Mouse (Mus musculus) neural tube, embryonic 12.5 days (tissue): ENCODE measurements at regions not wholly inside any gene's neighbourhood (a gene's known extent, or its start where the extent isn't known, plus 50 kb on each side); places are given as distances from the start of the nearest gene placed in this dataset.

ENCODE experiments used
- ATAC-seq: fragments of 200-750 bp; cut with Nextera tagmentation; 2 replicates; pipeline ENCODE4 v1.8.0; 2017; ENCODE audit warnings: low read depth, mild to moderate bottlenecking, moderate TSS enrichment, moderate library complexity; ENCODE audit not compliant: low FRiP score
- H3K27ac ChIP-seq: fragments of 300-500 bp; sonication (generic); 2 replicates; pipeline ENCODE4 v1.5.1; 2016
- H3K27me3 ChIP-seq: fragments of 300-500 bp; sonication (generic); replicated peaks from 2 replicates; pipeline ENCODE4 v1.6.1; 2016; ENCODE audit warnings: mild to moderate bottlenecking
- H3K36me3 ChIP-seq: fragments of 300-500 bp; sonication (generic); 2 replicates; pipeline ENCODE4 v1.6.1; 2016; ENCODE audit warnings: mild to moderate bottlenecking
- H3K4me1 ChIP-seq: fragments of 300-500 bp; sonication (generic); 2 replicates; pipeline ENCODE4 v1.6.1; 2016
- H3K4me2 ChIP-seq: fragments of 300-500 bp; sonication (generic); replicated peaks from 2 replicates; pipeline ENCODE4 v1.6.1; 2016; ENCODE audit warnings: mild to moderate bottlenecking
- H3K4me3 ChIP-seq: fragments of 300-500 bp; sonication (generic); 2 replicates; pipeline ENCODE4 v1.5.1; 2016
- H3K9ac ChIP-seq: fragments of 300-500 bp; sonication (generic); 2 replicates; pipeline ENCODE4 v1.6.1; 2016; ENCODE audit warnings: mild to moderate bottlenecking
- H3K9me3 ChIP-seq: fragments of 300-500 bp; sonication (generic); 2 replicates; pipeline ENCODE4 v1.6.1; 2016; ENCODE audit warnings: mild to moderate bottlenecking
- WGBS: fragments of 180-500 bp; shearing (Covaris S2); methylation state at CpG from one replicate; pipeline ENCODE4 v1.1.7; 2016; 5-methylcytosine and 5-hydroxymethylcytosine counted together

DNA sequence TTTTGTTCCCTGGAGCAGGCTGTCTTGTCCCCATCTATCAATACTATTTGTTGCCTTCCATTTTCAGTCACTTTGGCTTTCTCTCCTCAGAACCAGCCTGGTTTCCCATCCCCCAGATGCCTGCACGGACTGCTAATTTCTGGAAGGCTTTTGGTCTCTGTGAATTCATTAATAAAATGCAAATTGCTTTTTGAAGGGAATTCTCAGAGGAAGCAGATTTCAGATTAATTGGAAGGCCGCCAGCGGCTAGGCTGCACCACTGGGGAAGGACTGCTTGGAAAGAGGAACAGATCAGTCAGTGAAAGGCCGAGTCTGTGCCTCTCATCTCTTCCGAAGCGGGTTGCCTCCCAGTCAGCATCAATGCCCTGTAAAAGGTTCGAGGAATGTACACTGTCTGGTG lies 73.8 kb downstream of the Gpr6 start:
- Histone ChIP-seq H3K9me3 (no peaks in the 10 kb centered on the region), H3K9ac (no peak overlapping the region), H3K27me3 (no peaks in the 10 kb centered on the region), H3K4me1 (peaks cover 6% of the 10 kb centered on the region; the same call in 1 of the 2 replicates), H3K36me3 (no peaks in the 10 kb centered on the region), H3K27ac (no peak overlapping the region; the same call in 1 of the 2 replicates), H3K4me2 (0 out of 2 replicates have a peak overlapping the region, but pooled peaks have one; percentile 12), H3K4me3 (no peak overlapping the region)
- WGBS: 59% methylated on average over 7 of the region's 7 CpGs
- peak; percentile 75; the same call in 1 of the 2 replicates for ATAC-seq

- WGBS: 60% methylated on average over 5 of the region's 5 CpGs
- peaks cover 6% of the 10 kb centered on the region; the same call in 1 of the 2 replicates for H3K4me1 ChIP-seq
- H3K36me3 ChIP-seq: no peaks in the 10 kb centered on the region
- H3K27me3 ChIP-seq: no peaks in the 10 kb centered on the region
- no peak overlapping the region for H3K4me3 ChIP-seq
- ATAC-seq: no peak; the same call in 1 of the 2 replicates
- H3K9me3 ChIP-seq: no peaks in the 10 kb centered on the region
- H3K4me2 ChIP-seq: no peak overlapping the region
- no peak overlapping the region for H3K27ac ChIP-seq
- no peak overlapping the region for H3K9ac ChIP-seq
Measured at GRCm38 (mm10) chr10:40997606-40998005, 74.5 kb downstream of the Gpr6 start.
